Mouse (Mus musculus) cortical plate, adult 2 months (tissue): ENCODE data around the gene Cadm4. TPM values are rescaled to one million over a fixed set of nuclear protein-coding genes. Genes with fewer than 3 reads are reported as not detected.

Source experiments
- H3K27ac ChIP-seq: fragments of 200-500 bp; 2 replicates; pipeline ENCODE4 v1.5.1; 2012; ENCODE audit warnings: low read length, control low read depth, inconsistent platforms; ENCODE audit not compliant: insufficient read depth
- H3K4me1 ChIP-seq: fragments of 200-500 bp; 2 replicates; pipeline ENCODE4 v1.6.1; 2011; ENCODE audit warnings: low read length; ENCODE audit not compliant: control insufficient read depth, insufficient read depth
- H3K4me3 ChIP-seq: fragments of 200-500 bp; 2 replicates; pipeline ENCODE4 v1.5.1; 2011; ENCODE audit warnings: mild to moderate bottlenecking, low read length, control low read depth; ENCODE audit not compliant: insufficient read depth
- CTCF ChIP-seq: fragments of 200-500 bp; IDR thresholded peaks from 2 replicates; pipeline ENCODE4 v1.5.1; 2011; ENCODE audit warnings: mild to moderate bottlenecking, control low read depth, low read length; ENCODE audit not compliant: insufficient read depth; ENCODE audit errors: extremely low read depth
- POLR2A ChIP-seq: fragments of 200-500 bp; IDR thresholded peaks from 2 replicates; pipeline ENCODE4 v1.6.1; 2011; ENCODE audit warnings: mild to moderate bottlenecking, low read length, control low read depth; ENCODE audit not compliant: insufficient read depth; ENCODE audit errors: extremely low read depth
- polyA plus RNA-seq: library from polyadenylated mRNA; depleted of rRNA; stranded (reverse); fragments of >200 nt; gene quantifications from 2 replicates; pipeline ENCODE4 v1.2.3, GENCODE M21; 2012; rRNA removed

Cadm4 gene
- polyA plus RNA-seq, 1 experiment, result 234 TPM

GRCm38 (mm10) chr7:24537591-24537990 lies 55.8 kb downstream of the Cadm4 start:
- H3K4me3 ChIP-seq, result no peak overlapping the region
- no peak for TF ChIP-seq CTCF

GRCm38 (mm10) chr7:24538154-24538553 lies 56.3 kb downstream of the Cadm4 start:
- H3K4me1 ChIP-seq, result peaks cover 1% of the 10 kb centered on the region
- H3K4me3 ChIP-seq, result no peak overlapping the region
- TF ChIP-seq POLR2A (no peak), CTCF (no peak)
- no peak overlapping the region for H3K27ac ChIP-seq

More at GRCm38 (mm10) chr7:24537591-24537990, 55.8 kb downstream of the Cadm4 start:
- Histone ChIP-seq H3K27ac (no peak overlapping the region), H3K4me1 (peaks cover 1% of the 10 kb centered on the region)

- Histone ChIP-seq H3K4me3 (no peak overlapping the region), H3K27ac (no peak overlapping the region), H3K4me1 (peaks cover 1% of the 10 kb centered on the region)
- no peak for TF ChIP-seq POLR2A
- TF ChIP-seq CTCF, result no peak
Measured at GRCm38 (mm10) chr7:24538701-24539100, 56.9 kb downstream of the Cadm4 start.

- no peak overlapping the region for H3K4me3 ChIP-seq
- TF ChIP-seq POLR2A, result no peak
- no peak for TF ChIP-seq CTCF
- peaks cover 1% of the 10 kb centered on the region for H3K4me1 ChIP-seq
- H3K27ac ChIP-seq, result no peak overlapping the region
Measured at GRCm38 (mm10) chr7:24539686-24540085, 57.9 kb downstream of the Cadm4 start.

- TF ChIP-seq CTCF (no peak), POLR2A (no peak)
- H3K4me1 ChIP-seq, result no peaks in the 10 kb centered on the region
- no peak overlapping the region for H3K27ac ChIP-seq
- no peak overlapping the region for H3K4me3 ChIP-seq
Measured at GRCm38 (mm10) chr7:24544506-24544905, 62.7 kb downstream of the Cadm4 start.

GRCm38 (mm10) chr7:24546068-24546614 lies 64.3 kb downstream of the Cadm4 start, which contains the start of the genes Pinlyp and Xrcc1:
Pinlyp (minus strand) TSS chr7:24546118.
Xrcc1 (plus strand) TSS chr7:24546289.
- Histone ChIP-seq H3K4me3 (peak within 1 kb of the TSS; percentile 55), H3K4me1 (no peaks in the 10 kb centered on the region), H3K27ac (no peak within 1 kb of the TSS)
- no peak for TF ChIP-seq POLR2A
- no peak for TF ChIP-seq CTCF

- Histone ChIP-seq H3K27ac (no peak overlapping the region), H3K4me1 (no peaks in the 10 kb centered on the region), H3K4me3 (peak overlapping the region; percentile 55)
- TF ChIP-seq POLR2A, result peak; percentile 59
- TF ChIP-seq CTCF, result no peak
Measured at GRCm38 (mm10) chr7:24546634-24547389, 65.0 kb downstream of the Cadm4 start.

- Histone ChIP-seq H3K27ac (no peak overlapping the region), H3K4me3 (peak overlapping the region; percentile 55), H3K4me1 (no peaks in the 10 kb centered on the region)
- no peak for TF ChIP-seq POLR2A
- TF ChIP-seq CTCF, result no peak
Measured at GRCm38 (mm10) chr7:24547534-24548036, 65.8 kb downstream of the Cadm4 start.

GRCm38 (mm10) chr7:24551985-24552759 lies 70.3 kb downstream of the Cadm4 start:
- TF ChIP-seq POLR2A (no peak), CTCF (no peak)
- Histone ChIP-seq H3K4me3 (no peak overlapping the region), H3K4me1 (no peaks in the 10 kb centered on the region), H3K27ac (no peak overlapping the region)

Other genes with a start within 250 kb of the Cadm4 start
- gene Zfp109, start 244.5 kb upstream of the Cadm4 start, polyA plus RNA-seq, result 5.8 and 6.7 TPM in 2 replicates
- gene Zfp108, start 227.2 kb upstream of the Cadm4 start, polyA plus RNA-seq, result 5.7 and 6.1 TPM in 2 replicates
- gene Zfp93, start 211.6 kb upstream of the Cadm4 start, polyA plus RNA-seq, result 9.2 and 11.0 TPM in 2 replicates
- gene Zfp61, start 180.8 kb upstream of the Cadm4 start, polyA plus RNA-seq, result 22.9 and 27.6 TPM in 2 replicates
- gene Zfp94, start 165.4 kb upstream of the Cadm4 start, polyA plus RNA-seq, result 20.2 and 22.4 TPM in 2 replicates
- gene Tescl, start 148.1 kb upstream of the Cadm4 start, polyA plus RNA-seq, result 0.29 TPM in 1 of 2 replicates, not detected in the other
- not detected in 2 replicates for gene Lypd5, start 132.8 kb upstream of the Cadm4 start, polyA plus RNA-seq
- 0.47 and 0.77 TPM in 2 replicates for gene Kcnn4, start 111.8 kb upstream of the Cadm4 start, polyA plus RNA-seq
- gene Smg9, start 82.4 kb upstream of the Cadm4 start, polyA plus RNA-seq, result 81.7 and 84.5 TPM in 2 replicates
- 0.55 and 1.4 TPM in 2 replicates for gene Irgc1, start 29.7 kb upstream of the Cadm4 start, polyA plus RNA-seq
- 1.3 and 1.5 TPM in 2 replicates for gene Plaur, start 19.5 kb upstream of the Cadm4 start, polyA plus RNA-seq
- 71.7 and 73.4 TPM in 2 replicates for gene Zfp428, start 25.0 kb downstream of the Cadm4 start, polyA plus RNA-seq
- gene AC161166.1, start 30.4 kb downstream of the Cadm4 start, polyA plus RNA-seq, result not detected in 2 replicates
- gene Irgq, start 48.7 kb downstream of the Cadm4 start, polyA plus RNA-seq, result 52.9 and 53.9 TPM in 2 replicates
- gene Pinlyp, start 64.1 kb downstream of the Cadm4 start, polyA plus RNA-seq, result 0.33 TPM in 1 of 2 replicates, not detected in the other
- 41.6 and 46.2 TPM in 2 replicates for gene Xrcc1, start 64.3 kb downstream of the Cadm4 start, polyA plus RNA-seq
- 18.4 and 19.4 TPM in 2 replicates for gene Ethe1, start 105.5 kb downstream of the Cadm4 start, polyA plus RNA-seq
- gene Zfp575, start 105.6 kb downstream of the Cadm4 start, polyA plus RNA-seq, result 7.3 and 7.4 TPM in 2 replicates
- 0.08 and 0.11 TPM in 2 replicates for gene Phldb3, start 128.7 kb downstream of the Cadm4 start, polyA plus RNA-seq
- not detected in 2 replicates for gene Lypd3, start 154.5 kb downstream of the Cadm4 start, polyA plus RNA-seq
- gene Tex101, start 194.7 kb downstream of the Cadm4 start, polyA plus RNA-seq, result not detected in 2 replicates
- not detected in 2 replicates for gene BC049730, start 227.2 kb downstream of the Cadm4 start, polyA plus RNA-seq
- not detected in 2 replicates for gene Gm4763, start 244.9 kb downstream of the Cadm4 start, polyA plus RNA-seq